Mouse (Mus musculus): ENCODE data around the gene Celf2. TPM values are rescaled to one million over a fixed set of nuclear protein-coding genes. Genes with fewer than 3 reads are reported as not detected.

The Celf2 gene
- polyA plus RNA-seq, 1 experiment from 2014 or later = 59.8 TPM

DNA sequence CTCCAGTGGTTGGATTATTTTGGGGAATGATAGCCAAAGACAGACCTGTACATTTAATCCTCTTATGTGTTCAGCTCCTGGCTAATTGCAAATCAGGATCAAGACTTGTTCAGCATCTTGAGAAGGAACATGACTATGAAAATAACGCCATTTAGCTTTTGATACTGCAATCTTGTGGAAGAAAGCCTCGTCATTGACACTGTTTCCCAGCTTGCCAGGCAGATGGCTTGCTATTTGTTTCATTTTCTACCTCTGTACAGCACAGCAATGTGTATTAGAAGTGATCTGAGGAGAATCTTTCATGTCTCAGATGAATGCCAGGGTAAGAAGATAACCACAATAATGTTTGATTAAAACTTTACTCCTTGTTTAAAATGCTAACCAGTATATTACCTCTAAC is 315.9 kb downstream of the Celf2 start:
- no peaks in the 10 kb centered on the region for H3K36me3 ChIP-seq (ENCODE audit: control insufficient read depth, insufficient read depth, low read length)
- 79% methylated on average over 2 of the region's 2 CpGs for WGBS
- H3K27me3 ChIP-seq (ENCODE audit: control insufficient read depth, insufficient read depth, low read length) = no peaks in the 10 kb centered on the region
- no peak for ATAC-seq (ENCODE audit: insufficient number of reproducible peaks, insufficient read depth, low FRiP score, low read depth)
- no peak overlapping the region for H3K4me3 ChIP-seq (ENCODE audit: low read depth, low read length)
- H3K4me1 ChIP-seq (ENCODE audit: control insufficient read depth, insufficient read depth, low read length) = no peaks in the 10 kb centered on the region
- no peak overlapping the region for H3K9ac ChIP-seq (replicated peaks; ENCODE audit: low read depth, low read length)
- no peak overlapping the region for H3K27ac ChIP-seq (ENCODE audit: low read length)
- no peaks in the 10 kb centered on the region for H3K9me3 ChIP-seq (ENCODE audit: control insufficient read depth, low read depth, low read length)
- H3K4me2 ChIP-seq (replicated peaks; ENCODE audit: low read depth, low read length) = no peak overlapping the region

DNA sequence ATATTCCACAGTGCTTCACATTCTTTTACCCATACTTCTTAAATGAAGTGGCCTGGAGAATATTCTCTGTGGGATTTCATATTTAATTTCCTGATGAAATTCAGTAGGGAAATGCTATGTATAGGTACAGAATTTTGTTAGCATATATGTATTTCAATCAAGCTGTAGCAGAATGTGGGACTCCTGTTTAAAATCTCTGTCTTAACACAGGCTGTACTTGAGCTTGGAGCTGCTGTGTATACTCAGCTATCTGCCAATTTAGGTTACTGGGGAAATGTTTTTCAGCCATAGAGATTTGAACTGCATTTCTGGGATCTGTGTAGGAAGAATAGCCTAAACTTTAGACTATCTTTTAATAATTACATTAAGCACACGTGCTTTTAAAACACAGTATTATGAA is 330.2 kb downstream of the Celf2 start:
- no peak overlapping the region for H3K9ac ChIP-seq (replicated peaks; ENCODE audit: low read depth, low read length)
- no peaks in the 10 kb centered on the region for H3K4me1 ChIP-seq (ENCODE audit: control insufficient read depth, insufficient read depth, low read length)
- no peak overlapping the region for H3K4me2 ChIP-seq (replicated peaks; ENCODE audit: low read depth, low read length)
- ATAC-seq (ENCODE audit: insufficient number of reproducible peaks, insufficient read depth, low FRiP score, low read depth) = no peak
- no peaks in the 10 kb centered on the region for H3K9me3 ChIP-seq (ENCODE audit: control insufficient read depth, low read depth, low read length)
- no peak overlapping the region for H3K4me3 ChIP-seq (ENCODE audit: low read depth, low read length)
- WGBS = 76% methylated on average over 1 of the region's 1 CpGs
- no peaks in the 10 kb centered on the region for H3K36me3 ChIP-seq (ENCODE audit: control insufficient read depth, insufficient read depth, low read length)
- no peaks in the 10 kb centered on the region for H3K27me3 ChIP-seq (ENCODE audit: control insufficient read depth, insufficient read depth, low read length)
- no peak overlapping the region for H3K27ac ChIP-seq (ENCODE audit: low read length)

DNA sequence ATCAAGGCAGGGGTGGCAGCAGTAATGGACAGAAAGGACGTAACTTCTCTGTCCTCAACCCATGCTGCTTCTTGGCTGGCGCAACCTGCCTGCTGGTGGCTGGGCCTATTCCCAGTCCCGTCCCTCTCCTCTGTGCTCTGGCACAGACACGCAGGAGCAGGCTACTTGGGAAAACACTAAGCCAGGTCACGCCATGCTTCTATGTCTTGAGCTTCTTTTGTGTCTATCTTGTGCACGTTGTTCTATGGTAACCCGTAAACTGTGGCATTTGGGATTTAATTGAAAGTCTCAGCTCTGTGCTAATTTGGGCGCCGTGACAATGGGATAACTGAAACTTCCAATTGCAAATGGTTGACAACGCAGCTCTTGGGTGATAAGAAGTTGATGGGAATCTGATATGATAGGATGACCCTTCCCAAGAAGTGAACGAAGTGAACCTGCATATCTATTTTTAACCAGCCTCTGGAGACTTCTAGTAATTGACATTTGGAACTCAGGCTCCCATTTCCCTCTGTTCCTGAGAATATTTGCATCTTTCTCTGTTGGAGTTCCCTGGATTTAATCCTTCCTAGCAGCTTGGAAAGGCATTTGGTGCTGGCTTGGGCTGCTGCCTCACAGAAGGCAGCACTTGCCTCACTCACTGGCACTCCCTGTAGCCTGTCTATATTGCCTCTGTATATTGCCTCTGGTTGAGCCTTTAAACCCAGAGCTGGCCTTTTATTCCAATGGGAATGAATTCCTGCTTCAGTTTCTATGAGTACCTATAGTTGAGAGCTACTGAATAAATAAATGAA is 335.9 kb downstream of the Celf2 start:
- Histone ChIP-seq H3K4me2 (replicated peaks; ENCODE audit: low read depth, low read length) (no peak overlapping the region), H3K36me3 (ENCODE audit: control insufficient read depth, insufficient read depth, low read length) (no peaks in the 10 kb centered on the region), H3K27ac (ENCODE audit: low read length) (no peak overlapping the region), H3K4me1 (ENCODE audit: control insufficient read depth, insufficient read depth, low read length) (no peaks in the 10 kb centered on the region), H3K27me3 (ENCODE audit: control insufficient read depth, insufficient read depth, low read length) (no peaks in the 10 kb centered on the region), H3K9ac (replicated peaks; ENCODE audit: low read depth, low read length) (no peak overlapping the region), H3K9me3 (ENCODE audit: control insufficient read depth, low read depth, low read length) (no peaks in the 10 kb centered on the region), H3K4me3 (ENCODE audit: low read depth, low read length) (no peak overlapping the region)
- no peak for ATAC-seq (ENCODE audit: insufficient number of reproducible peaks, insufficient read depth, low FRiP score, low read depth)
- 86% methylated on average over 11 of the region's 11 CpGs for WGBS

DNA sequence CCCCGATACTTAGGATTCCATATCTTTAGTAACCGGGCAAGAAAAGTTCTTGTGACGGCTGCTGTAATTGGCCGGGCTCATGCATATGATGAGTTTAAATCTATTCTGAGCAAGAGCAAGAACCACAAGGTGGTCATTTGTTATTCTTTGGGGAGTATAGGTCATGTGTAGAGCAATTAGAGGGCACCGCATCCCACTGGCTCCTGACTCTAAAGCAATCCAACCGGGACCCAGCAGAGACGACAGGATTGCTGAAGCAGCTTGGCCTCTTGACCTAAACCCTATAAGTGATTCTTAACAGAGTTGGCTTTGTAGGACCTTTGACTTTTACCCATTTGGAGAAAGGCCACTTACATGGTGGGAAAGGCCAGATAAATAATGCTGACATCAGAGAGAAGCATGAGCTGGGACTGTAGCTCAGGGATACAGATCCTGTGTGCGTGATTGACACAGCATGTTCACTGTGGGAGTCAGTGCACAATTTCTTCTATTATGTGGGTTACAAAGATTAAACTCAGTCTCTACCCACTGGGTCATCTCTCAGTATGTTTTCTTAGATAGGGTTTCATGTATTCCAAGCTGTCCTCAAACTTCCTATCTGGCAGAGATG is 338.2 kb downstream of the Celf2 start:
- Histone ChIP-seq H3K27me3 (ENCODE audit: control insufficient read depth, insufficient read depth, low read length) (no peaks in the 10 kb centered on the region), H3K4me1 (ENCODE audit: control insufficient read depth, insufficient read depth, low read length) (no peaks in the 10 kb centered on the region), H3K36me3 (ENCODE audit: control insufficient read depth, insufficient read depth, low read length) (no peaks in the 10 kb centered on the region), H3K4me3 (ENCODE audit: low read depth, low read length) (no peak overlapping the region), H3K27ac (ENCODE audit: low read length) (no peak overlapping the region), H3K4me2 (replicated peaks; ENCODE audit: low read depth, low read length) (no peak overlapping the region), H3K9me3 (ENCODE audit: control insufficient read depth, low read depth, low read length) (no peaks in the 10 kb centered on the region), H3K9ac (replicated peaks; ENCODE audit: low read depth, low read length) (no peak overlapping the region)
- WGBS = 56% methylated on average over 8 of the region's 8 CpGs
- no peak for ATAC-seq (ENCODE audit: insufficient number of reproducible peaks, insufficient read depth, low FRiP score, low read depth)

DNA sequence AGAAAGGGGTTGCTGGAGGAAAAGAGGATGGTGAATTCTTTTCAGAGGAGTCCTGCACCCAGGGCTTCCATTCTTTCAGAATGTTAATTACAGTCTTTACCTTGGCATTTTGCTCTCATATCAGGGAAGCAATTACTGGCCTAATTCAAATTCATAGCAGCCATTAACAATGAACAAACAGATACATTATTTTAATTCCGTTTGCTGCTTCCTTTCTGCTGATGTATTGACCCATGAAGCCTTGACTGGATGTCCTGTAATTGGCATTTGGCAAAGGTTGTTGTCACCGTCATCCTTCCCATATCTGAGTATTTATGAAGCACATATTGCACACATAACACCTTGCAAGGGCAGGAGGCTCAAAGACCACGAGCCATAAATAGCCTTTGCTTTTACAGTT is 343.6 kb downstream of the Celf2 start:
- Histone ChIP-seq H3K4me1 (ENCODE audit: control insufficient read depth, insufficient read depth, low read length) (no peaks in the 10 kb centered on the region), H3K4me2 (replicated peaks; ENCODE audit: low read depth, low read length) (no peak overlapping the region), H3K9ac (replicated peaks; ENCODE audit: low read depth, low read length) (no peak overlapping the region), H3K36me3 (ENCODE audit: control insufficient read depth, insufficient read depth, low read length) (no peaks in the 10 kb centered on the region), H3K4me3 (ENCODE audit: low read depth, low read length) (no peak overlapping the region), H3K9me3 (ENCODE audit: control insufficient read depth, low read depth, low read length) (no peaks in the 10 kb centered on the region), H3K27me3 (ENCODE audit: control insufficient read depth, insufficient read depth, low read length) (no peaks in the 10 kb centered on the region), H3K27ac (ENCODE audit: low read length) (no peak overlapping the region)
- WGBS = 73% methylated on average over 3 of the region's 3 CpGs
- ATAC-seq (ENCODE audit: insufficient number of reproducible peaks, insufficient read depth, low FRiP score, low read depth) = no peak

DNA sequence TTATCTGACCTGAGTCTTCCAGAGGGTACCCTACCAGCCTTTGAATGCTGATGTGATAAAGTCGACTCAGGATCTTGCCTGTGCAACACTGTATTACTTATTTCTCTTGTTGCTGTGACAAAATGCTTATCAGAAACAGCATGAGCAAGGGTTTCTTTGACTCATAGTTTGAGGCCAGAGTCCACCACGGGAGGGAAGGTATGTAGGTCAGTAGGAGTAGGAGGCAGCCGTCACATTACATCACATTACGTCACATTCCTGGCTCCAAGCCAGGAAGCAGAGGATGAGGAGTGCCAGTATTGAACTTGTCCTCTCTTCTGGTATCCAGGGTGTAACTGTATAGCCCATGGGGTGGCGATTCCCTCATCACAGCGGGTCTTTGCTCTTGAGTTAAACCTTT is 349.3 kb downstream of the Celf2 start:
- no peak overlapping the region for H3K9ac ChIP-seq (replicated peaks; ENCODE audit: low read depth, low read length)
- ATAC-seq (ENCODE audit: insufficient number of reproducible peaks, insufficient read depth, low FRiP score, low read depth) = no peak
- no peaks in the 10 kb centered on the region for H3K36me3 ChIP-seq (ENCODE audit: control insufficient read depth, insufficient read depth, low read length)
- H3K9me3 ChIP-seq (ENCODE audit: control insufficient read depth, low read depth, low read length) = no peaks in the 10 kb centered on the region
- no peak overlapping the region for H3K4me3 ChIP-seq (ENCODE audit: low read depth, low read length)
- H3K27ac ChIP-seq (ENCODE audit: low read length) = no peak overlapping the region
- H3K4me1 ChIP-seq (ENCODE audit: control insufficient read depth, insufficient read depth, low read length) = no peaks in the 10 kb centered on the region
- 60% methylated on average over 6 of the region's 6 CpGs for WGBS
- H3K4me2 ChIP-seq (replicated peaks; ENCODE audit: low read depth, low read length) = no peak overlapping the region
- no peaks in the 10 kb centered on the region for H3K27me3 ChIP-seq (ENCODE audit: control insufficient read depth, insufficient read depth, low read length)

DNA sequence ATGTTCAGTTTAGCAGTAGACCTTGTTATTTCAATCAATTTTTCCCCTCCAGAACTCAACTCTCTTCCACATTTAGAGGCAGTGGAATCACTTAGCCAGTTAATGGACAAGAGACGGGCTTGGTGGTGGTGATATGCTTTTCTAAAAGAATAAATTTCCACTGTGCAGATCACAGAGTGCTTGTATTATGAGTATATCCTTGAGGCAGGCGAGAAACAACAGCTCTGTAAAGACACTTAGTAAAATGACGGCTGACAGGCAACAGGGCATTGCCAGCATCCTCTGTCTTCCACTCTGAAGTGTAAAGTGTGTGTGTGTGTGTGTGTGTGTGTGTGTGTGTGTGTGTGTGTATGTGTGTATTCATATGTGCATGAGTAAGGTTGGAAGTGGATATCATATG is 362.1 kb downstream of the Celf2 start:
- H3K4me2 ChIP-seq (replicated peaks; ENCODE audit: low read depth, low read length) = no peak overlapping the region
- no peaks in the 10 kb centered on the region for H3K36me3 ChIP-seq (ENCODE audit: control insufficient read depth, insufficient read depth, low read length)
- H3K4me1 ChIP-seq (ENCODE audit: control insufficient read depth, insufficient read depth, low read length) = no peaks in the 10 kb centered on the region
- no peak overlapping the region for H3K9ac ChIP-seq (replicated peaks; ENCODE audit: low read depth, low read length)
- H3K27ac ChIP-seq (ENCODE audit: low read length) = no peak overlapping the region
- no peaks in the 10 kb centered on the region for H3K27me3 ChIP-seq (ENCODE audit: control insufficient read depth, insufficient read depth, low read length)
- ATAC-seq (ENCODE audit: insufficient number of reproducible peaks, insufficient read depth, low FRiP score, low read depth) = no peak
- WGBS = 74% methylated on average over 3 of the region's 3 CpGs
- H3K9me3 ChIP-seq (ENCODE audit: control insufficient read depth, low read depth, low read length) = no peaks in the 10 kb centered on the region
- no peak overlapping the region for H3K4me3 ChIP-seq (ENCODE audit: low read depth, low read length)

DNA sequence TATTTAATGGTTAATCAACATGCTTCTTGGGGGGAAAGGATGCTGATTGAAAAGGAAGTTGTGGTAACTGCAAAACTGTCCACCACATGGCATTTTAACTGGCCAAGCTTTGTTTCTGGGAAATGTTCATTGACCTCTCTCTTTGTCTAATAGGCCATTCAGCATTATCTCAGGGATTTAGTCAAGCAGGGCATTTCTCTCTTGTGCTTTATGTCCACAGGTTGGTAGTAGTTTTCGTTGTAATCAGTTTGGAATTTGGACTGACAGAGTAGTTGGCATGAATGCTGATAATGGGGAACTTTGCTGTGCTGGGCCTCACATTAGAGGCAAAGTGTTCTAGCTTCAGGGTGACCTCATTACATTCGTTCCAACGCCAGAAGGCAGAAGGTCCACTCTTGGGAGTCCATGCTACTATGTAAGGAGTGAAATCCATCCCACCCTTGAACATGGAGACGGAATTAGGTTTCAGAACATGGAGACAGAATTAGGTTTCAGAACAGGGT is 363.8 kb downstream of the Celf2 start:
- Histone ChIP-seq H3K27ac (ENCODE audit: low read length) (no peak overlapping the region), H3K27me3 (ENCODE audit: control insufficient read depth, insufficient read depth, low read length) (no peaks in the 10 kb centered on the region), H3K9me3 (ENCODE audit: control insufficient read depth, low read depth, low read length) (no peaks in the 10 kb centered on the region), H3K9ac (replicated peaks; ENCODE audit: low read depth, low read length) (no peak overlapping the region), H3K4me2 (replicated peaks; ENCODE audit: low read depth, low read length) (no peak overlapping the region), H3K4me3 (ENCODE audit: low read depth, low read length) (no peak overlapping the region), H3K36me3 (ENCODE audit: control insufficient read depth, insufficient read depth, low read length) (no peaks in the 10 kb centered on the region), H3K4me1 (ENCODE audit: control insufficient read depth, insufficient read depth, low read length) (no peaks in the 10 kb centered on the region)
- WGBS = 86% methylated on average over 4 of the region's 4 CpGs
- no peak for ATAC-seq (ENCODE audit: insufficient number of reproducible peaks, insufficient read depth, low FRiP score, low read depth)
